In genomic region chr1:165691516-165691915, GRCm38 (mm10) we compare ENCODE assay signal across 8 mouse cellular contexts. TPM values are rescaled to one million over a fixed set of nuclear protein-coding genes. Genes with fewer than 3 reads are reported as not detected.
A peak's percentile ranks its signal among the peaks of the same experiment; 100 is the strongest.
DNase-seq lines count a peak whose midpoint lies in the region; ATAC-seq lines count a peak whose summit lies in the region.

No protein-coding gene starts in this region.

- peak; percentile 58 for ATAC-seq in limb, embryonic 13.5 days (ENCODE audit: low FRiP score, low read depth)
- 0 out of 2 replicates have a peak, but pooled peaks have one; percentile 31 for ATAC-seq in neural tube, embryonic 15.5 days (ENCODE audit: low FRiP score)
- ATAC-seq in forebrain, embryonic 14.5 days, result no peak
- no peak for ATAC-seq in midbrain, embryonic 11.5 days (ENCODE audit: low FRiP score)
- ATAC-seq in forebrain, embryonic 13.5 days, result no peak

- H3K4me3 ChIP-seq in limb, embryonic 13.5 days, result no peak overlapping the region
- H3K4me3 ChIP-seq in neural tube, embryonic 15.5 days (replicated peaks), result no peak overlapping the region
- no peak overlapping the region for H3K4me3 ChIP-seq in forebrain, embryonic 14.5 days (ENCODE audit: low read depth, low read length)
- no peak overlapping the region for H3K4me3 ChIP-seq in midbrain, embryonic 11.5 days (ENCODE audit: low read depth, low read length)
- no peak overlapping the region for H3K4me3 ChIP-seq in forebrain, embryonic 13.5 days

- H3K9ac ChIP-seq in limb, embryonic 13.5 days, result no peak overlapping the region
- H3K9ac ChIP-seq in neural tube, embryonic 15.5 days (replicated peaks), result no peak overlapping the region
- H3K9ac ChIP-seq in forebrain, embryonic 14.5 days (ENCODE audit: low read length), result no peak overlapping the region
- H3K9ac ChIP-seq in midbrain, embryonic 11.5 days (ENCODE audit: low read length), result no peak overlapping the region
- H3K9ac ChIP-seq in forebrain, embryonic 13.5 days, result no peak overlapping the region

- no peaks in the 10 kb centered on the region for H3K36me3 ChIP-seq in limb, embryonic 13.5 days
- no peaks in the 10 kb centered on the region for H3K36me3 ChIP-seq in neural tube, embryonic 15.5 days
- no peaks in the 10 kb centered on the region for H3K36me3 ChIP-seq in forebrain, embryonic 14.5 days (ENCODE audit: control insufficient read depth, insufficient read depth, low read length)
- no peaks in the 10 kb centered on the region for H3K36me3 ChIP-seq in midbrain, embryonic 11.5 days (ENCODE audit: control insufficient read depth, insufficient read depth, low read length)
- H3K36me3 ChIP-seq in forebrain, embryonic 13.5 days (ENCODE audit: poor library complexity, severe bottlenecking), result no peaks in the 10 kb centered on the region

- DNase-seq in right cerebral cortex, postnatal 10 days (ENCODE audit: low spot score in 2 of 2), result peak; percentile 43 to 50
- DNase-seq in right cerebral cortex, postnatal 36 days (ENCODE audit: low spot score in 2 of 2), result no peak
- peak; percentile 73 to 76 for DNase-seq in heart, postnatal 10 days
- DNase-seq in forebrain, embryonic 14.5 days (ENCODE audit: low spot score), result no peak
- no peak for DNase-seq in midbrain, embryonic 11.5 days (ENCODE audit: low spot score, missing footprints)

- no peak overlapping the region for H3K4me2 ChIP-seq in limb, embryonic 13.5 days (replicated peaks)
- no peak overlapping the region for H3K4me2 ChIP-seq in neural tube, embryonic 15.5 days
- H3K4me2 ChIP-seq in forebrain, embryonic 14.5 days (ENCODE audit: low read length), result no peak overlapping the region
- H3K4me2 ChIP-seq in midbrain, embryonic 11.5 days, result no peak overlapping the region
- H3K4me2 ChIP-seq in forebrain, embryonic 13.5 days, result no peak overlapping the region

- no peaks in the 10 kb centered on the region for H3K27me3 ChIP-seq in limb, embryonic 13.5 days
- H3K27me3 ChIP-seq in neural tube, embryonic 15.5 days (replicated peaks), result no peaks in the 10 kb centered on the region
- no peaks in the 10 kb centered on the region for H3K27me3 ChIP-seq in forebrain, embryonic 14.5 days (replicated peaks; ENCODE audit: control insufficient read depth, insufficient read depth, low read length)
- H3K27me3 ChIP-seq in midbrain, embryonic 11.5 days (ENCODE audit: control insufficient read depth, insufficient read depth, low read length), result no peaks in the 10 kb centered on the region
- H3K27me3 ChIP-seq in forebrain, embryonic 13.5 days, result no peaks in the 10 kb centered on the region

- H3K27ac ChIP-seq in limb, embryonic 13.5 days, result no peak overlapping the region
- H3K27ac ChIP-seq in neural tube, embryonic 15.5 days (replicated peaks), result 0 out of 2 replicates have a peak overlapping the region, but pooled peaks have one; percentile 28
- H3K27ac ChIP-seq in forebrain, embryonic 14.5 days (ENCODE audit: low read depth, low read length), result no peak overlapping the region
- no peak overlapping the region for H3K27ac ChIP-seq in midbrain, embryonic 11.5 days (ENCODE audit: low read depth, low read length)
- no peak overlapping the region for H3K27ac ChIP-seq in forebrain, embryonic 13.5 days

- no peaks in the 10 kb centered on the region for H3K9me3 ChIP-seq in limb, embryonic 13.5 days
- no peaks in the 10 kb centered on the region for H3K9me3 ChIP-seq in neural tube, embryonic 15.5 days (replicated peaks)
- no peaks in the 10 kb centered on the region for H3K9me3 ChIP-seq in forebrain, embryonic 14.5 days (replicated peaks; ENCODE audit: control insufficient read depth, low read length)
- H3K9me3 ChIP-seq in midbrain, embryonic 11.5 days (ENCODE audit: control insufficient read depth, low read length), result no peaks in the 10 kb centered on the region
- H3K9me3 ChIP-seq in forebrain, embryonic 13.5 days (replicated peaks), result no peaks in the 10 kb centered on the region

- WGBS in limb, embryonic 13.5 days, result 6% methylated on average over 3 of the region's 3 CpGs
- WGBS in neural tube, embryonic 15.5 days, result 26% methylated on average over 3 of the region's 3 CpGs
- 34% methylated on average over 3 of the region's 3 CpGs for WGBS in forebrain, embryonic 14.5 days
- 37% methylated on average over 3 of the region's 3 CpGs for WGBS in midbrain, embryonic 11.5 days
- 35% methylated on average over 3 of the region's 3 CpGs for WGBS in forebrain, embryonic 13.5 days

- peaks cover 61% of the 10 kb centered on the region for H3K4me1 ChIP-seq in limb, embryonic 13.5 days
- peaks cover 15% of the 10 kb centered on the region; the same call in 1 of the 2 replicates for H3K4me1 ChIP-seq in neural tube, embryonic 15.5 days
- H3K4me1 ChIP-seq in forebrain, embryonic 14.5 days (ENCODE audit: control insufficient read depth, insufficient read depth, low read length), result no peaks in the 10 kb centered on the region
- no peaks in the 10 kb centered on the region for H3K4me1 ChIP-seq in midbrain, embryonic 11.5 days (ENCODE audit: control insufficient read depth, insufficient read depth, low read length)
- H3K4me1 ChIP-seq in forebrain, embryonic 13.5 days, result 0 out of 2 replicates have a peak, but pooled peaks cover 3% of the 10 kb centered on the region

- intact Hi-C loops in heart, postnatal 10 days (cut with DNase I), result no loop called here

RNA-seq across cellular contexts. Expression of gene Rcsd1, which starts 18.0 kb away (rescaled TPM):
- 100 to 1,000 TPM; 112 to 114 TPM for total RNA-seq in heart, postnatal 10 days (2021)
- polyA plus RNA-seq in limb, embryonic 13.5 days (2015; fragmentation: Nextera tagmentation; extraction: Ambion mirVana), result 16.2 and 16.3 TPM in 2 replicates
- polyA plus RNA-seq in neural tube, embryonic 15.5 days (2015; fragmentation: Nextera tagmentation; extraction: Ambion mirVana), result 8.1 and 29.8 TPM in 2 replicates
- 3.3 and 4.4 TPM in 2 replicates for polyA plus RNA-seq in forebrain, embryonic 14.5 days (2014; fragmentation: Nextera tagmentation; extraction: Ambion mirVana)
- 5.9 and 6.6 TPM in 2 replicates for polyA plus RNA-seq in midbrain, embryonic 11.5 days (2014; fragmentation: Nextera tagmentation; extraction: Ambion mirVana)
- polyA plus RNA-seq in forebrain, embryonic 13.5 days (2015; fragmentation: Nextera tagmentation; extraction: Ambion mirVana), result 6.5 and 7.0 TPM in 2 replicates

RNA-seq across cellular contexts. Expression of gene Mpzl1, which starts 57.2 kb away (rescaled TPM):
- total RNA-seq in heart, postnatal 10 days (2021), result 10 to 100 TPM; 49.4 to 57.7 TPM
- 196 TPM in 2 replicates for polyA plus RNA-seq in limb, embryonic 13.5 days (2015; fragmentation: Nextera tagmentation; extraction: Ambion mirVana)
- 159 and 163 TPM in 2 replicates for polyA plus RNA-seq in neural tube, embryonic 15.5 days (2015; fragmentation: Nextera tagmentation; extraction: Ambion mirVana)
- 159 and 160 TPM in 2 replicates for polyA plus RNA-seq in forebrain, embryonic 14.5 days (2014; fragmentation: Nextera tagmentation; extraction: Ambion mirVana)
- polyA plus RNA-seq in midbrain, embryonic 11.5 days (2014; fragmentation: Nextera tagmentation; extraction: Ambion mirVana), result 141 and 144 TPM in 2 replicates
- 127 and 131 TPM in 2 replicates for polyA plus RNA-seq in forebrain, embryonic 13.5 days (2015; fragmentation: Nextera tagmentation; extraction: Ambion mirVana)

Comparison
In these comparisons a context has a peak if more than half of its experiments do, and no peak if none do; other contexts are left out.
1. DNase-seq: peak in right cerebral cortex, postnatal 10 days (2 of 2) and heart, postnatal 10 days (2 of 2); none in right cerebral cortex, postnatal 36 days (0 of 2), forebrain, embryonic 14.5 days (single experiment) and midbrain, embryonic 11.5 days (single experiment).
2. ATAC-seq: peak in limb, embryonic 13.5 days (single experiment) and neural tube, embryonic 15.5 days (single experiment); none in forebrain, embryonic 14.5 days (single experiment), midbrain, embryonic 11.5 days (single experiment) and forebrain, embryonic 13.5 days (single experiment).